Mouse (Mus musculus): ENCODE measurements around the gene Vipas39. TPM values are rescaled to one million over a fixed set of nuclear protein-coding genes. Genes with fewer than 3 reads are reported as not detected.
"Not testable (repeated sequence)": the region's sequence is repeated elsewhere in the genome, so short reads cannot be mapped to it uniquely, and the experiment has no call there.

Gene Vipas39
- polyA plus RNA-seq, 1 experiment from 2014 or later: 56.7 TPM

GRCm38 (mm10) chr12:87205789-87206188 is 60.3 kb downstream of the Vipas39 start:
- not testable (repeated sequence) for DNase-seq (ENCODE audit: low spot score); H3K36me3 ChIP-seq; H3K27me3 ChIP-seq (ENCODE audit: low read depth, poor library complexity, severe bottlenecking); H3K27ac ChIP-seq; H3K4me3 ChIP-seq; H3K9me3 ChIP-seq (replicated peaks); H3K4me1 ChIP-seq
- WGBS: 92% methylated on average over 5 of the region's 5 CpGs

DNA sequence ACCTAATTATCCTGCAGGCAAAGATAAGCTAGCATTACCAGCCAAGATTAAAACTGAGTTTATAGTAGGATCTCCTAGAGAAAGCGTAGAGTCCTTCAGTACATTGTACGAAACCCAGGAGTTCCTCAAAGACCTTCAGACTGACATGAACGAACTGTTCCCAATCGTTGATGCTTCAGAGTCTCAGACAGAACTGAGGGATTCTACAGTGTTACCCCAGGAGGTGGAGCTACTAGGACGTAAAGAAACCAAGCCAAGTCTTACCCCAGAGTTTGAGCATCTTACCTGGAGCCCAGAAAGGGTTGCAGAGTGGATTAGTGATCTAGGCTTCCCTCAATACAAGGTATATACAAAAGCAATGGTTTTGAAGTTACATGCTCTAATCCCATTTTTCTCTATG is 64.4 kb downstream of the Vipas39 start:
- Histone ChIP-seq H3K4me1 (peaks cover 13% of the 10 kb centered on the region; the same call in 1 of the 2 replicates), H3K9me3 (replicated peaks) (no peaks in the 10 kb centered on the region), H3K36me3 (no peaks in the 10 kb centered on the region), H3K27me3 (ENCODE audit: low read depth, poor library complexity, severe bottlenecking) (no peaks in the 10 kb centered on the region), H3K27ac (no peak overlapping the region), H3K4me3 (no peak overlapping the region)
- WGBS: 70% methylated on average over 5 of the region's 5 CpGs
- DNase-seq (ENCODE audit: low spot score): no peak

GRCm38 (mm10) chr12:87199973-87200586 is 66.0 kb downstream of the Vipas39 start, which contains the start of gene Tmed8:
Gene Tmed8, minus strand, starts transcription at chr12:87200454.
- H3K4me1 ChIP-seq: peaks cover 13% of the 10 kb centered on the region; the same call in 1 of the 2 replicates
- DNase-seq (ENCODE audit: low spot score): peak; percentile 85
- H3K27ac ChIP-seq: peak within 1 kb of the TSS; percentile 93
- H3K27me3 ChIP-seq (ENCODE audit: low read depth, poor library complexity, severe bottlenecking): no peaks in the 10 kb centered on the region
- under 1% methylated on average over 69 of the region's 70 CpGs for WGBS
- no peaks in the 10 kb centered on the region for H3K9me3 ChIP-seq (replicated peaks)
- peak within 1 kb of the TSS; percentile 89 for H3K4me3 ChIP-seq
- no peaks in the 10 kb centered on the region for H3K36me3 ChIP-seq

DNA sequence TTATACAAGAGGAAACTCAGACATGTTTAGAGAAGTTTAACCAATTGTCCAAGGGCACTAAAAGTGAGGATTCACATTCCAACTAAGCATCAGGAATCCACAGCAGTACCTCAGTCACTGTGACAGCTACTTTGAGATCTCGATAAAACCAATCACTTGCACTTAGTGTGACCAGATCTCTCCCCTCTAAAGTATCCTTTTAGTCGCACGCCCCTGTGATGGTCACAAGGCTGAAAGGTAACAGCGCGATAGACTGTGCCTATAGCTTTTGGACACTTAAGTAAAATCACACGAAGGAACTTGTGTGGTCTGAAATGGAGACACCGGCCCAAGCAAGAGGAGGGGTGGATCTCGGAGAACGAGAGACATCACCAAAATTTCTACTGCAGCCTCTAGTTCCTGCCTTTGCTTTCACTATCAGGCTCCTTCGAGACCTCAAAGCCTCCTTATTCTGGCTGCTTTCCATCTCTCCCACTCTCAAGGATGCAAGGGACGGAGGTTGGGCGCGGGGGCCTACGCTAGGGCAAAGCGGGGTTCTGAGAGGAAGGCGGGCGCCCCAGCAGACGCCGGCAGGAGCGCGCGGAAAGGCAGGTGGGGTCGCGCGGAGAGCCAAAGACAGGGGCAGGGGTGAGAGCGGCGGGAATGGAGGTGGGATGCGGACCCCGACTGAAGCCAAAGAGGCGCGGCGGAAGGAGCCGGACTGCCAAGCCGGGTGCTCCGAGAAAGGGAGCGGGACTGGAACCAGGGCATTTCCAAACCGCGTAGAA is 66.7 kb downstream of the Vipas39 start, which contains the start of gene Samd15:
TSS of gene Samd15 (plus strand) at position 518 of the 767 bp plus-strand sequence.
- WGBS: under 1% methylated on average over 38 of the region's 38 CpGs
- no peaks in the 10 kb centered on the region for H3K36me3 ChIP-seq
- peak; percentile 71 for DNase-seq (ENCODE audit: low spot score)
- peak within 1 kb of the TSS; percentile 93 for H3K27ac ChIP-seq
- H3K9me3 ChIP-seq (replicated peaks): no peaks in the 10 kb centered on the region
- peak within 1 kb of the TSS; percentile 89 for H3K4me3 ChIP-seq
- peaks cover 13% of the 10 kb centered on the region; the same call in 1 of the 2 replicates for H3K4me1 ChIP-seq
- no peaks in the 10 kb centered on the region for H3K27me3 ChIP-seq (ENCODE audit: low read depth, poor library complexity, severe bottlenecking)

GRCm38 (mm10) chr12:87198792-87199191 is 67.3 kb downstream of the Vipas39 start:
- H3K9me3 ChIP-seq (replicated peaks): no peaks in the 10 kb centered on the region
- no peaks in the 10 kb centered on the region for H3K36me3 ChIP-seq
- H3K27ac ChIP-seq: no peak overlapping the region
- H3K4me3 ChIP-seq: peak overlapping the region; percentile 89
- peaks cover 13% of the 10 kb centered on the region; the same call in 1 of the 2 replicates for H3K4me1 ChIP-seq
- no peak for DNase-seq (ENCODE audit: low spot score)
- 67% methylated on average over 6 of the region's 6 CpGs for WGBS
- no peaks in the 10 kb centered on the region for H3K27me3 ChIP-seq (ENCODE audit: low read depth, poor library complexity, severe bottlenecking)

DNA sequence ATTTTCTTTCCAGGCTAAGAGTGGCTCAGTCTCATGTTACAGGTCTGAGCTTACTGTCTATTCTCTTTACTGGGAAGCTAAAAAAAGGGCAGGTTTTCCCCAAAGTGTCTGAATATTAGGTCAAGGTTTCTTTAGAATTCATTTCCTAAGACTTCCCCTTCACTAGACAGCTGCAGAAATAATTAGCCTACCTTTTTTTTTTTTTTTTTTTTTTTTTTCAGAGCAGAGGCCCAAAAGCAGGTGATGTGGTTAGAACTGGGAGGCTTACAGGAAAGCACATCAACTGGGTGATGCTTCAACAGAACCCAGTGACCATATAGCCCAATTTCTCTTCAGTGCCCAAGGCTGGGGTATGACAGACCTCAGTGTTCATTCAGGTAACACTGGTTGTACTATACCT is 69.7 kb downstream of the Vipas39 start:
- peaks cover 13% of the 10 kb centered on the region; the same call in 1 of the 2 replicates for H3K4me1 ChIP-seq
- no peak overlapping the region for H3K4me3 ChIP-seq
- H3K27ac ChIP-seq: no peak overlapping the region
- H3K9me3 ChIP-seq (replicated peaks): no peaks in the 10 kb centered on the region
- H3K27me3 ChIP-seq (ENCODE audit: low read depth, poor library complexity, severe bottlenecking): no peaks in the 10 kb centered on the region
- DNase-seq (ENCODE audit: low spot score): no peak
- H3K36me3 ChIP-seq: no peaks in the 10 kb centered on the region

GRCm38 (mm10) chr12:87195069-87195468 is 71.0 kb downstream of the Vipas39 start:
- no peak overlapping the region for H3K27ac ChIP-seq
- H3K4me3 ChIP-seq: no peak overlapping the region
- no peaks in the 10 kb centered on the region for H3K9me3 ChIP-seq (replicated peaks)
- no peaks in the 10 kb centered on the region for H3K27me3 ChIP-seq (ENCODE audit: low read depth, poor library complexity, severe bottlenecking)
- 89% methylated on average over 1 of the region's 1 CpGs for WGBS
- no peak for DNase-seq (ENCODE audit: low spot score)
- H3K4me1 ChIP-seq: peaks cover 13% of the 10 kb centered on the region; the same call in 1 of the 2 replicates
- no peaks in the 10 kb centered on the region for H3K36me3 ChIP-seq

DNA sequence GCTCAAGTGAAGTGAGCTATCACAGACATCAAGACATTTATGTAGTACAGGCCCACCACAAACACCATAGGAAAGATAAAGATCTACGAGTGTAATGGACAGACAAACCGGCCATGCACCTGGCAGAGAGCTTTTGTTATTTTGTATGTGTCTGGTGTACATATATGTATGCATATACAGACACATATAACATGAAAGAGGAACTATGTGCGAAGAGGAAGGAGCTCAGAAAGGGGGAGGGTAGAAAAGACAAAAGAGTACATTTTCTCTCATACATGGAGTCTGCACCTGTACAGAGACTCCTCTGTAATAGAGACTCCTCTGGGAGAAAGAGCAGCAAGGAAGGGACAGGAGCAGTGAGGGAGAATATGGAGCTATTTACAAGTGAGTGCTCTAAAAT is 73.0 kb downstream of the Vipas39 start:
- no peak for DNase-seq (ENCODE audit: low spot score)
- 90% methylated on average over 3 of the region's 3 CpGs for WGBS
- Histone ChIP-seq H3K36me3 (no peaks in the 10 kb centered on the region), H3K27ac (no peak overlapping the region), H3K4me3 (no peak overlapping the region), H3K4me1 (0 out of 2 replicates have a peak, but pooled peaks cover 4% of the 10 kb centered on the region), H3K9me3 (replicated peaks) (no peaks in the 10 kb centered on the region), H3K27me3 (ENCODE audit: low read depth, poor library complexity, severe bottlenecking) (no peaks in the 10 kb centered on the region)

Small RNA genes within 50 kb of the gene (microRNA-seq; reads per million reads assigned to microRNA genes)
- not detected for gene Gm47293

Other genes starting within 250 kb of the Vipas39 start
- not detected in 2 replicates for gene Tmem63c, start 244.9 kb downstream of the Vipas39 start, polyA plus RNA-seq (2016; fragmentation: Nextera tagmentation; extraction: Ambion mirVana)
- 0.11 and 0.45 TPM in 2 replicates for gene Ngb, start 163.7 kb downstream of the Vipas39 start, polyA plus RNA-seq (2016; fragmentation: Nextera tagmentation; extraction: Ambion mirVana)
- gene Gstz1, start 119.1 kb downstream of the Vipas39 start, polyA plus RNA-seq (2016; fragmentation: Nextera tagmentation; extraction: Ambion mirVana): 25.6 and 31.3 TPM in 2 replicates
- 15.7 and 18.7 TPM in 2 replicates for gene Pomt2, start 118.3 kb downstream of the Vipas39 start, polyA plus RNA-seq (2016; fragmentation: Nextera tagmentation; extraction: Ambion mirVana)
- 0.91 and 1.6 TPM in 2 replicates for gene Samd15, start 66.5 kb downstream of the Vipas39 start, polyA plus RNA-seq (2016; fragmentation: Nextera tagmentation; extraction: Ambion mirVana)
- gene Tmed8, start 65.8 kb downstream of the Vipas39 start, polyA plus RNA-seq (2016; fragmentation: Nextera tagmentation; extraction: Ambion mirVana): 2.5 and 2.8 TPM in 2 replicates
- 0.59 and 0.94 TPM in 2 replicates for gene Noxred1, start 27.5 kb downstream of the Vipas39 start, polyA plus RNA-seq (2016; fragmentation: Nextera tagmentation; extraction: Ambion mirVana)
- 294 and 332 TPM in 2 replicates for gene Ahsa1, start 223 bp upstream of the Vipas39 start, polyA plus RNA-seq (2016; fragmentation: Nextera tagmentation; extraction: Ambion mirVana)
- 1.0 and 1.2 TPM in 2 replicates for gene Ism2, start 33.4 kb upstream of the Vipas39 start, polyA plus RNA-seq (2016; fragmentation: Nextera tagmentation; extraction: Ambion mirVana)
- 48.2 and 57.4 TPM in 2 replicates for gene Sptlc2, start 122.1 kb upstream of the Vipas39 start, polyA plus RNA-seq (2016; fragmentation: Nextera tagmentation; extraction: Ambion mirVana)
- 329 and 335 TPM in 2 replicates for gene Slirp, start 177.6 kb upstream of the Vipas39 start, polyA plus RNA-seq (2016; fragmentation: Nextera tagmentation; extraction: Ambion mirVana)
- gene Alkbh1, start 177.8 kb upstream of the Vipas39 start, polyA plus RNA-seq (2016; fragmentation: Nextera tagmentation; extraction: Ambion mirVana): 82.0 and 85.6 TPM in 2 replicates
- 147 and 153 TPM in 2 replicates for gene Snw1, start 206.0 kb upstream of the Vipas39 start, polyA plus RNA-seq (2016; fragmentation: Nextera tagmentation; extraction: Ambion mirVana)
- gene Gm5788, start 228.5 kb upstream of the Vipas39 start, polyA plus RNA-seq (2016; fragmentation: Nextera tagmentation; extraction: Ambion mirVana): not detected in 2 replicates
- not detected in 2 replicates for gene Gm8300, start 248.1 kb upstream of the Vipas39 start, polyA plus RNA-seq (2016; fragmentation: Nextera tagmentation; extraction: Ambion mirVana)